9 mouse cellular contexts compared by ENCODE assay signal in the genomic region with DNA sequence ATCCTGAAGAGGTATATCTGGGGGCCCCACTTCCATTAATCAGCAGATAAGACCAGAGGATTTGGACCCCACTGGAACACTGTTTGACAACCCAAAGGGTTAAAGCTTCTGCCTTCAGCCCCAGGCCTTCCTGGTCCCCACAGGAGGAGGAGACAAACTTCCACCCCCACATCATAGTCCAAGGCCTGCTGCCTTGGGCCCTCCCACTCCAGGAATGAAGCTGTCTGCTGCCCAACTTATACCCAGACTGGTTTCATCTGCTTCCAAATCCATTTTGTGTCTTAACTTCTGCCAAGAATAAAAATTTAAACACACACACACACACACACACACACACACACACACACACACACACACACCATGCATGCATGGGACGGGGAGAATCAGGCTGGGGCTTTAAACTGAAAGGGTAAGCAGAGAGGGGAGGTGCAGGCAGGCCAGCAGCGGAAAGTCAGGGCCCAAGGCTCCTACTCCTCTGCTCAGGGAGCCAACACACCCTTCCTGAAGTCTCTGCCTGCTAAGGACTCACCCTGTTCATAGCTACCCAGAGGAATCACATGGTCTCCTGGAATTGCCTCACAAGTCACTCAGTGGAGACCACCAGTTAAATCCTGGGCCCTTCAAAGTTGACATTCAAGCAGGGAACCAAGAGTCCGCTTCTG. TPM values are rescaled to one million over a fixed set of nuclear protein-coding genes. Genes with fewer than 3 reads are reported as not detected.
DNase-seq lines count a peak whose midpoint lies in the region; ATAC-seq and TF ChIP-seq lines count a peak whose summit lies in the region.
"Had no signal": no experiment of that assay in that cellular context is flagged by ENCODE, and none has a peak within 500 bp of the region (broad histone marks: within the 10 kb centered on the region; RNA-seq: fewer than 3 reads in every experiment).

No protein-coding gene starts in this region.

- TF ChIP-seq EP300 in lung, postnatal 0 days (IDR thresholded peaks at IDR 0.05): no peak

- H3K27me3 ChIP-seq in lung, postnatal 0 days (replicated peaks; ENCODE audit: insufficient read depth, low read length): no peaks in the 10 kb centered on the region
- no peaks in the 10 kb centered on the region for H3K27me3 ChIP-seq in hindbrain, embryonic 13.5 days
- no peaks in the 10 kb centered on the region for H3K27me3 ChIP-seq in midbrain, postnatal 0 days (ENCODE audit: insufficient read depth, low read length)

- no peak overlapping the region for H3K9ac ChIP-seq in lung, postnatal 0 days (replicated peaks; ENCODE audit: low read depth)
- H3K9ac ChIP-seq in hindbrain, embryonic 13.5 days: peak overlapping the region; percentile 15; the same call in 1 of the 2 replicates
- H3K9ac ChIP-seq in midbrain, postnatal 0 days (replicated peaks; ENCODE audit: low read length, poor library complexity, severe bottlenecking): no peak overlapping the region

- WGBS in lung, postnatal 0 days: 42% methylated on average over 3 of the region's 3 CpGs
- WGBS in hindbrain, embryonic 13.5 days: 53% methylated on average over 3 of the region's 3 CpGs
- WGBS in midbrain, postnatal 0 days: 51% methylated on average over 3 of the region's 3 CpGs

- DNase-seq in cerebellum, adult 9-11 months: peak; percentile 39
- no peak for DNase-seq in cerebellum, postnatal 4 days (ENCODE audit: low spot score in 2 of 2)
- peak; percentile 72 for DNase-seq in lung, postnatal 0 days (ENCODE audit: low spot score)
- no peak for DNase-seq in lung, adult 18-20 months
- no peak for DNase-seq in midbrain, postnatal 0 days (ENCODE audit: low spot score)
- DNase-seq in gastrocnemius, postnatal 36 days: no peak
- DNase-seq: thymus, adult 2 months had no signal

- H3K36me3 ChIP-seq in lung, postnatal 0 days (ENCODE audit: insufficient read depth, low read length): no peaks in the 10 kb centered on the region
- no peaks in the 10 kb centered on the region for H3K36me3 ChIP-seq in hindbrain, embryonic 13.5 days
- H3K36me3 ChIP-seq in midbrain, postnatal 0 days (ENCODE audit: insufficient read depth, low read length): no peaks in the 10 kb centered on the region

- no peak for TF ChIP-seq CTCF in lung, postnatal 0 days (IDR thresholded peaks at IDR 0.05)
- TF ChIP-seq CTCF in midbrain, postnatal 0 days (IDR thresholded peaks at IDR 0.05): no peak

- no peaks in the 10 kb centered on the region for H3K9me3 ChIP-seq in lung, postnatal 0 days (ENCODE audit: low read length)
- H3K9me3 ChIP-seq in hindbrain, embryonic 13.5 days: no peaks in the 10 kb centered on the region
- H3K9me3 ChIP-seq in midbrain, postnatal 0 days (ENCODE audit: low read length): no peaks in the 10 kb centered on the region

- intact Hi-C loops in gastrocnemius, postnatal 36 days (cut with DNase I): no loop called here

- H3K27ac ChIP-seq in lung, postnatal 0 days (ENCODE audit: low read length): peak overlapping the region; percentile 59
- peak overlapping the region; percentile 66 for H3K27ac ChIP-seq in hindbrain, embryonic 13.5 days
- peak overlapping the region; percentile 38; the same call in 1 of the 2 replicates for H3K27ac ChIP-seq in midbrain, postnatal 0 days (ENCODE audit: low read depth, low read length)

- H3K4me2 ChIP-seq in lung, postnatal 0 days (replicated peaks; ENCODE audit: low read depth, low read length): no peak overlapping the region
- no peak overlapping the region for H3K4me2 ChIP-seq in hindbrain, embryonic 13.5 days
- no peak overlapping the region for H3K4me2 ChIP-seq in midbrain, postnatal 0 days (ENCODE audit: low read depth, low read length, poor library complexity, severe bottlenecking)

- no peak overlapping the region for H3K4me3 ChIP-seq in lung, postnatal 0 days (ENCODE audit: low read depth, low read length)
- H3K4me3 ChIP-seq in hindbrain, embryonic 13.5 days: no peak overlapping the region
- H3K4me3 ChIP-seq in midbrain, postnatal 0 days (ENCODE audit: low read depth, low read length): no peak overlapping the region

- ATAC-seq in lung, postnatal 0 days: peak; percentile 72
- ATAC-seq in hindbrain, embryonic 13.5 days (ENCODE audit: low FRiP score): no peak
- ATAC-seq in midbrain, postnatal 0 days (ENCODE audit: low FRiP score): peak; percentile 29; the same call in 1 of the 2 replicates
- ATAC-seq in megakaryocyte-erythroid progenitor cell, adult 5-6 weeks (replicated peaks; ENCODE audit: low FRiP score, low TSS enrichment, poor library complexity, severe bottlenecking): no peak

- H3K4me1 ChIP-seq in lung, postnatal 0 days (ENCODE audit: insufficient read depth, low read depth, low read length): peaks cover 7% of the 10 kb centered on the region
- peaks cover 81% of the 10 kb centered on the region for H3K4me1 ChIP-seq in hindbrain, embryonic 13.5 days (replicated peaks)
- H3K4me1 ChIP-seq in midbrain, postnatal 0 days (ENCODE audit: insufficient read depth, low read length): peaks cover 11% of the 10 kb centered on the region; the same call in 1 of the 2 replicates

RNA-seq across cellular contexts. Expression of gene Boc, which starts 16.5 kb away (rescaled TPM):
- 13.7 and 14.1 TPM in 2 replicates for polyA plus RNA-seq in lung, postnatal 0 days (2015; fragmentation: Nextera tagmentation; extraction: Ambion mirVana)
- 14.0 and 17.2 TPM in 2 replicates for polyA plus RNA-seq in hindbrain, embryonic 13.5 days (2015; fragmentation: Nextera tagmentation; extraction: Ambion mirVana)
- 13.5 and 24.9 TPM in 2 replicates for total RNA-seq in midbrain, postnatal 0 days (2014; rRNA removed)
- polyA plus RNA-seq in midbrain, postnatal 0 days (2015; fragmentation: Nextera tagmentation; extraction: Ambion mirVana): 2.7 and 3.9 TPM in 2 replicates
- total RNA-seq in megakaryocyte-erythroid progenitor cell, adult 5-6 weeks (2014; fragmentation: Nextera tagmentation): not detected in 2 replicates
- not detected in 2 replicates for total RNA-seq in megakaryocyte-erythroid progenitor cell, adult 5-6 weeks (2017)
- total RNA-seq in gastrocnemius, postnatal 36 days (2021): 1 to 10 TPM; 3.7 to 3.8 TPM

Comparison
In these comparisons a context has a peak if more than half of its experiments do, and no peak if none do; other contexts are left out.
1. DNase-seq: peak in cerebellum, adult 9-11 months (single experiment) and lung, postnatal 0 days (single experiment); none in cerebellum, postnatal 4 days (0 of 2), lung, adult 18-20 months (0 of 2), midbrain, postnatal 0 days (single experiment) and gastrocnemius, postnatal 36 days (0 of 2).
2. ATAC-seq: peak in lung, postnatal 0 days (single experiment) and midbrain, postnatal 0 days (single experiment); none in hindbrain, embryonic 13.5 days (single experiment) and megakaryocyte-erythroid progenitor cell, adult 5-6 weeks (single experiment).
3. RNA of gene Boc, which starts 16.5 kb away (total RNA-seq): 13.5 to 24.9 TPM in midbrain, postnatal 0 days and 3.7 to 3.8 TPM in gastrocnemius, postnatal 36 days; not detected in megakaryocyte-erythroid progenitor cell, adult 5-6 weeks; every median in the first group is over 4 times any median in the second.
4. Peak in every context shown above with its lines, with median percentiles within 50 percentile points of each other: H3K27ac ChIP-seq.